Mouse (Mus musculus): ENCODE results near the gene Cdh5. TPM values are rescaled to one million over a fixed set of nuclear protein-coding genes. Genes with fewer than 3 reads are reported as not detected.

Gene Cdh5
- polyA plus RNA-seq, 1 experiment from 2014 or later: 16.4 TPM

- whole genome bisulfite sequencing: 85% methylated on average over 6 of the region's 6 CpGs
- H3K9ac ChIP-seq: no peak overlapping the region
- H3K27me3 ChIP-seq: no peaks in the 10 kb centered on the region
- no peak overlapping the region for H3K4me3 ChIP-seq
- no peaks in the 10 kb centered on the region for H3K36me3 ChIP-seq
- ATAC-seq (ENCODE audit: low FRiP score, low read depth): no peak
- no peak overlapping the region for H3K27ac ChIP-seq (replicated peaks)
- no peaks in the 10 kb centered on the region for H3K9me3 ChIP-seq
- no peak overlapping the region for H3K4me2 ChIP-seq
- peaks cover 3% of the 10 kb centered on the region; the same call in 1 of the 2 replicates for H3K4me1 ChIP-seq (replicated peaks)
These were observed 86.2 kb downstream of the Cdh5 start for GRCm38 (mm10) chr8:104187622-104188021.

GRCm38 (mm10) chr8:104188459-104188858 is 87.0 kb downstream of the Cdh5 start:
- H3K4me1 ChIP-seq (replicated peaks): peaks cover 3% of the 10 kb centered on the region; the same call in 1 of the 2 replicates
- H3K4me3 ChIP-seq: no peak overlapping the region
- H3K4me2 ChIP-seq: no peak overlapping the region
- H3K36me3 ChIP-seq: no peaks in the 10 kb centered on the region
- ATAC-seq (ENCODE audit: low FRiP score, low read depth): no peak
- H3K27me3 ChIP-seq: no peaks in the 10 kb centered on the region
- H3K9me3 ChIP-seq: no peaks in the 10 kb centered on the region
- H3K27ac ChIP-seq (replicated peaks): no peak overlapping the region
- H3K9ac ChIP-seq: no peak overlapping the region
- WGBS: 73% methylated on average over 5 of the region's 5 CpGs

- H3K4me2 ChIP-seq: no peak overlapping the region
- no peak overlapping the region for H3K4me3 ChIP-seq
- no peaks in the 10 kb centered on the region for H3K27me3 ChIP-seq
- H3K4me1 ChIP-seq (replicated peaks): peaks cover 3% of the 10 kb centered on the region; the same call in 1 of the 2 replicates
- H3K36me3 ChIP-seq: no peaks in the 10 kb centered on the region
- no peak overlapping the region for H3K9ac ChIP-seq
- ATAC-seq (ENCODE audit: low FRiP score, low read depth): 0 out of 2 replicates have a peak, but pooled peaks have one; percentile 15
- 51% methylated on average over 6 of the region's 6 CpGs for WGBS
- no peaks in the 10 kb centered on the region for H3K9me3 ChIP-seq
- 0 out of 2 replicates have a peak overlapping the region, but pooled peaks have one; percentile 23 for H3K27ac ChIP-seq (replicated peaks)
These were observed 89.5 kb downstream of the Cdh5 start for GRCm38 (mm10) chr8:104190777-104191468.

GRCm38 (mm10) chr8:104191496-104191895 is 90.1 kb downstream of the Cdh5 start:
- 16% methylated on average over 11 of the region's 11 CpGs for WGBS
- Histone ChIP-seq H3K27ac (replicated peaks) (0 out of 2 replicates have a peak overlapping the region, but pooled peaks have one; percentile 23), H3K27me3 (no peaks in the 10 kb centered on the region), H3K9ac (no peak overlapping the region), H3K9me3 (no peaks in the 10 kb centered on the region), H3K4me2 (no peak overlapping the region), H3K4me1 (replicated peaks) (peaks cover 3% of the 10 kb centered on the region; the same call in 1 of the 2 replicates), H3K4me3 (no peak overlapping the region), H3K36me3 (no peaks in the 10 kb centered on the region)
- ATAC-seq (ENCODE audit: low FRiP score, low read depth): peak; percentile 79

Other genes starting within 250 kb of the Cdh5 start
- gene Bean1, start 68.8 kb downstream of the Cdh5 start, polyA plus RNA-seq (2015; fragmentation: Nextera tagmentation; extraction: Ambion mirVana): 7.1 and 7.4 TPM in 2 replicates
- 48.2 and 49.6 TPM in 2 replicates for gene Tk2, start 146.9 kb downstream of the Cdh5 start, polyA plus RNA-seq (2015; fragmentation: Nextera tagmentation; extraction: Ambion mirVana)
- 35.7 TPM in 2 replicates for gene Cklf, start 149.2 kb downstream of the Cdh5 start, polyA plus RNA-seq (2015; fragmentation: Nextera tagmentation; extraction: Ambion mirVana)
- gene Cmtm2a, start 191.6 kb downstream of the Cdh5 start, polyA plus RNA-seq (2015; fragmentation: Nextera tagmentation; extraction: Ambion mirVana): not detected in 2 replicates
- not detected in 2 replicates for gene Gm45711, start 208.5 kb downstream of the Cdh5 start, polyA plus RNA-seq (2015; fragmentation: Nextera tagmentation; extraction: Ambion mirVana)
- gene Cmtm1, start 208.5 kb downstream of the Cdh5 start, polyA plus RNA-seq (2015; fragmentation: Nextera tagmentation; extraction: Ambion mirVana): not detected in 2 replicates
- gene Gm11020, start 219.9 kb downstream of the Cdh5 start, polyA plus RNA-seq (2015; fragmentation: Nextera tagmentation; extraction: Ambion mirVana): not detected in 2 replicates
- gene Cmtm2b, start 220.6 kb downstream of the Cdh5 start, polyA plus RNA-seq (2015; fragmentation: Nextera tagmentation; extraction: Ambion mirVana): not detected in 2 replicates
- gene Cmtm3, start 237.8 kb downstream of the Cdh5 start, polyA plus RNA-seq (2015; fragmentation: Nextera tagmentation; extraction: Ambion mirVana): 39.5 and 44.1 TPM in 2 replicates

All from hindbrain, embryonic 15.5 days (tissue).